Mouse (Mus musculus) gastrocnemius, postnatal 36 days (tissue): Measurements from ENCODE around the gene Slc25a33. TPM values are rescaled to one million over a fixed set of nuclear protein-coding genes. Genes with fewer than 3 reads are reported as not detected.

Experiments
- DNase-seq, 2 experiments: peaks; one replicate each; pipeline ENCODE4 v3.0.0; 2022
- intact Hi-C: fragments of 180-260 bp; cut with DNase I; formaldehyde crosslinking; loops from one replicate; pipeline ENCODE4 v1.15.1; 2025
- microRNA-seq, 2 experiments: library from miRNA; unstranded; fragments of <30 nt; microRNA quantifications; one replicate each; pipeline ENCODE4 v1.2.0; 2021
- total RNA-seq, 2 experiments: library from RNA; stranded (reverse); gene quantifications; 2 replicates each; pipeline ENCODE4 v1.2.3; 2021

Gene Slc25a33
- total RNA-seq, 2 experiments from 2014 or later, result 10.8 to 12.5 TPM

DNA sequence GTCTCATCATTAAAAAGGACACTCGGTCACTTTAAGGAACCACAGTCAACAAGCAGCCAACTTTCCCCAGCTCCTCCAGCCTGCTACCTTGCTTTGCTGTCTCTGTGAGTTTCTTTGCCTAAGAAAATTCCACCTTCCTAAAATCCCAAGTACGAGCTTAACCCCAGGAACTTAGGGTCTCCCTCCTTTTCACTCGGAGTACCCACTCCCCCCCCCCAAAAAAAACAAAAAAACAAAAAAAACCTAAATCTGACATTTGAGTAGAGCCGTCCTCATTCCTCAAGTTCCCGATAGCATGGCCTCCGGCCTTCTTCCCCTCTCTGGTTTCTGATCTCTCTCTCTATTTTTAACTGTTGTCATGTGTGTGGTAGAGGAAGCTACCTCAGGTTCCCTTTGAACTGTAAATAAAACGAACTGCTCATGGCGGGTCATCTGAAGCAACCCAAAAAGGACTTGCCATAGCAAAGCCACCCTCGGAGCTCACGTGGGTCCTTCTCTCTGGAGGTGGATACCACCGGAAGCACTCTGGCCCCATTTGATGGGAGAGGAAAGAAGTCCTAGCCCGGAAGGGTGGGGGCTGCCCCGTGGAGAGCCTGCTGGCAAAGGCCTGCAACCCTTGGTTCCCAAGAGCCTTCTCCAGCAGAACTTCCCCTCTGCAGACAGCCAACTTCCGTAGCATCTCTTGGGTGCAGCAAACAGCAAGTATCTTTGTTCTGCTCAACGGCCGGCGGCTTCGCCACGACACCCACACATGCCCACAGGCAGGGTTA, 71.7 kb downstream of the Slc25a33 start, which contains the start of gene Pik3cd:
Gene Pik3cd (minus strand): TSS at position 362 of the 770 bp plus-strand sequence.
- intact Hi-C loops, result no loop called here
- peak in 1 of 2 experiments; percentile 51 for DNase-seq

DNA sequence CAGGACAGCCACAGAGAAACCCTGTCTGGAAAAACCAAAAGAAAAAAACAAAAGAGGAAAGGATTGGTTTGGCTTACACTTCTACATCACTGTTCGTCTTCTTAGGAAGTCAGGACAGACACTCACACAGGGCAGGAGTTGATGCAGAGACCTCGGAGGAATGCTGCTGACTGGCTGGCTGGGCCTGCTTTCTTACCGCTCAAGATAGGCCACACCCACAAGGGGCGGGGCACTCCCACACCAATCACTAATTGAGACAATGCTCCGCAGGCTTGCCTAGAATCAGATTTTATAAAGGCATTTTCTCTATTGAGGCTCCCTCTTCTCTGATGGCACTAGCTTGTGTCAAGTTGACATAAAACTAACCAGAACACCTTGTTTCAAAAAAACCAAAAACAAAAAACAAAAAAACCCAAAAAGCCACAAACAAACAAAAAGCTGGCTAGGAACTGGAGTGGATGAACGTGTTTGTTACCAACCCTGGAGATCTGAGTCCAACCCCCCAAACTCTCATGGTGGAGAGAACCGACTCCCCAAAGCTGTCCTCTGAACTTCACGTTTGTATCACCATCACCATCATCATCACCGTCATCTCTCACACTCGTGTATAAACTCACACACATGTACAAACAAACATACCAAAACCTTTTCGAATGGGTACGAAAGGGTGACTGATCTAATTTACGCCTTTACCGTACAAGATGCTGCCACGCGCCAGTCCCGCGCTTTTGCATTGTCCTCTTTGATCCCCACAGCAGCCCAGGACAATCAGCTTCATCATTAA, 72.5 kb downstream of the Slc25a33 start:
- peak; percentile 49 to 54 for DNase-seq
- intact Hi-C loops, result no loop called here

DNA sequence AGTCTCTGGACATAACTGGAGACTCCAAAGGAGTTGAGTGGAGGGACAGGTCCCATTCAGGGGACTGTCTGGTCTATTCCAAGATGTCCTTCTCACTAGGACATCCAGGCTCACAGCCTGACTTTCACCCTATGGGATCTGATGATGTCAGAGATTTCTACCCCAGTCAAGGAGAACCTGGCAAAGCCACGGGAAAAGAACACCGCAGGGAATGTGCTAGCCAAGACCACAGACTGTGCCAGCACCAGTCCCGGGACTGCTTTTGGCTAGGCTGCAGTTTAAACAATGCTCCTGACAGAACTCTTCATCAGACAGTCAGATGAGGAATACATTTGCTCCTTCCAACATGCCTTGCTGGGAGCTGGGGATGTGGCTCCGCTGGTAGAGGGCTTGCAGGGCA, 74.1 kb downstream of the Slc25a33 start:
- no peak for DNase-seq
- intact Hi-C loops, result no loop called here

DNA sequence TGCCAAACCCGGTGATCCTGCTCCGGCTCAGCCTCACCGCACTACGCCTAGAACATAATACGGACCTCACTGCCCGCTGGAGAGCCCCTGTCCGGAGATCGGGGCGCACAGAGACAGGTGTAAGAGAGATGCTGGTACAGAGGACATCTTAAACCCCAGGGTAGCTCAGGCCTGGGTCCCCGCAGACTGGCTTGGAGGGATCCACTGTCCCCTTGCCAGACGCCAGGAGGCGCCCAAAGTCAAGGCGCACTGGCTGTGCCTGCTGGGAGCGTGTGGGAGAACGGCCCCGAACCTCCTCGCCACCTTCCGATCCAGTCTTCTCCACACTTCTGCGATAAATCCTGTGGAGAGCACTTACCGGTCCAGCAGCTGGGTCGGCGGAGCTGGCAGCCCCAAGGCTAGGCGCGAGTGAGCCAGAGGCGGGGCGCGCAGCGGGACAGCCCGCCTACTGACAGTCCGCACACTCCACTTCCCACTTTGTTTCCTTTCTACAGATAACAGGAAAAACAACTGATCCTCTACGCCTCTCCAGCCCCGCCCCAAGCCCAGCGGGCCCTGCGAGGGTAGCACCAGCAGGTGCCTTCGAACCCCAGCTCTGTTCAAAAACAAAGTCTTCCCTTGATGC, 75.8 kb downstream of the Slc25a33 start:
- intact Hi-C loops, result no loop called here
- DNase-seq, result peak; percentile 46 to 63

DNA sequence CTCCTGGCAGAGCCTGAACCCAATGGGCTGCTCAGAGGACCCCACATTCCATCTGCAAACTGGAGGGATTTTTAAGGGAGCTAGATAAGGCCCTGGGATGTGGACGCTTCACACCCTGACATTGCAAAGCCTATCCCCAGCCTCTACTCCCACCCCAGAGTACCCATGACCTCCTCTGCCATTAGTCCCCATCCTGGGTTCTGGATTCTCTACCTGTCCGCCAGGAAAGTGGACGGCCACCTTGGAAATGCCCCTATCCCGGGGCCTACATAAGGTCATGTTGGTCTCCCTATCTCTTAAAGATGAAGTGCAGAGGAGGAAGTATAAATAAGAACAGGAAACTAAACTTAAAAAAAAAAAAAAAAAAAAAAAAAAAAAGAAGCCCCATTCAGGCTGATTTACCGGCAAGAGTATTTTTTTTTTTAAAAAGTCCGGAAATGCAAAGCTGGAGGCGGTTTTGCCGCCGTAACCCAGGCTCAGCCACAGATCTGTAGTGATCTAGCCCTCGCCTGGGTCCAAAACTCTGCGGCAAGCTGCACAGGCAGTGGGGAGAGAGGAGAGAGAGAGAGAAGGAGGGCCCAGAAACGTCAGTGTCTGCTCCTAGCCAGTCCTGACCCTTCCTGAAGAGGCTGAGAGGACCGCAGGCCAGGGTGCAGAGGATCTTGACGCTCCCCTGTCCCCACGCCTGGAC, 76.4 kb downstream of the Slc25a33 start:
- intact Hi-C loops, result no loop called here
- DNase-seq, result no peak

DNA sequence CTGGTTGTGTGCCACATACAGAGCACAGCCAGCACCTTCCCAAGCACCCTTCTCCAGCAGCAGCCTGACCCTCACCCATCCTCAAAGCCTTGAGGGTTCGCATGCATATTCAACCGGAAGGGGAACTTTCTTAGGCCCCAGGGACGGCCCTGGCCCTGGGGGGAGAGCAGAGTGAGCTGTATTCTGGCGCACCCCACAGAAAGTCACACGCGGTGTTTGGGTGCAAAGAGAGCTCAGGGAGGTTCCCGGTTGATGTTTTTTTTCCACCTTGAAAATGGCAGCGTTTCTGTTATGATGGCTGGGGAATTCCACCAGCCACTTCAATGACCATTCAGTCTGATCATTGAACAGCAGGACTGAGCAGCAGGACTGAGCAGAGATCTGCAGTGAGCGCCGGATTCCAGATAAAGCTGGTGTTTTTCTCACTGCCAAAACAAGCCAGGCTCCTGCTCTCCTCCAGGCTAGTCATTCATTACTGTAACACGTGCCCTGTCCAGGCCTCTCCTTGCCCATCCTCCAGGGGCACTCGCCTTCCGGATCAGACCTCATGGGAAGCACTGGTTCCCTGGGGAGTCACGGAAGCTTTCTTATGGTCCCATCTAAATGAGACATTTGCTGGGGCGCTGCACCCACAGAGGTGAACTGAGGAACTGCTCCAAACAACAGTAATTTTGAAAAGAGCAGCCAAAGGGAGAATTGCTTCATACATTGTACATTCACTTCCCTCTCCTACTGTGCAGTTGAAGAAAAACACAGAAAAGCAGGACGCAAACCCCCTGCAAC, 77.7 kb downstream of the Slc25a33 start:
- DNase-seq, result no peak
- intact Hi-C loops, result no loop called here

Small RNA genes within 50 kb of the gene (microRNA-seq; reads per million reads assigned to microRNA genes)
- 0 reads per million in 2 experiments for gene Gm47301

Other genes with a start within 250 kb of the Slc25a33 start
- 10 to 100 TPM; 23.6 to 28.3 TPM for gene Clstn1, start 187.8 kb downstream of the Slc25a33 start, total RNA-seq
- gene Pik3cd, start 71.7 kb downstream of the Slc25a33 start, total RNA-seq, result 1 to 10 TPM; 8.8 to 10.0 TPM
- gene Tmem201, start 36.2 kb downstream of the Slc25a33 start, total RNA-seq, result 10 to 100 TPM; 33.1 to 40.5 TPM
- gene Spsb1, start 180.8 kb upstream of the Slc25a33 start, total RNA-seq, result 1 to 10 TPM; 5.7 to 8.7 TPM
- 10 to 100 TPM; 51.9 to 54.1 TPM for gene H6pd, start 234.7 kb upstream of the Slc25a33 start, total RNA-seq